Mouse (Mus musculus): Measurements from ENCODE around the gene Timmdc1.

Gene Timmdc1

GRCm38 (mm10) chr16:38467091-38467916 lies 55.2 kb downstream of the Timmdc1 start:
- in situ Hi-C loops (cut with MboI, MseI): no loop called here

- in situ Hi-C loops (cut with MboI, MseI): no loop called here
Observed at GRCm38 (mm10) chr16:38466089-38466488, 56.4 kb downstream of the Timmdc1 start.

- in situ Hi-C loops (cut with MboI, MseI): no loop called here
Observed at GRCm38 (mm10) chr16:38463305-38463704, 59.2 kb downstream of the Timmdc1 start.

- in situ Hi-C loops (cut with MboI, MseI): no loop called here
Observed at GRCm38 (mm10) chr16:38462161-38462560, 60.3 kb downstream of the Timmdc1 start.

- in situ Hi-C loops (cut with MboI, MseI): no loop called here
Observed at GRCm38 (mm10) chr16:38461749-38462148, 60.7 kb downstream of the Timmdc1 start.

- in situ Hi-C loops (cut with MboI, MseI): no loop called here
Observed at GRCm38 (mm10) chr16:38459990-38460389, 62.5 kb downstream of the Timmdc1 start.

- in situ Hi-C loops (cut with MboI, MseI): no loop called here
Observed at GRCm38 (mm10) chr16:38458600-38459280, 63.7 kb downstream of the Timmdc1 start.

GRCm38 (mm10) chr16:38456812-38457567 lies 65.5 kb downstream of the Timmdc1 start:
- in situ Hi-C loops (cut with MboI, MseI): no loop called here

GRCm38 (mm10) chr16:38455511-38456418 lies 66.7 kb downstream of the Timmdc1 start, which contains the start of gene Cd80:
Gene Cd80 (plus strand): TSS chr16:38455561.
- in situ Hi-C loops (cut with MboI, MseI): no loop called here

GRCm38 (mm10) chr16:38454533-38455254 lies 67.8 kb downstream of the Timmdc1 start:
- in situ Hi-C loops (cut with MboI, MseI): no loop called here

- in situ Hi-C loops (cut with MboI, MseI): no loop called here
Observed at GRCm38 (mm10) chr16:38453952-38454351, 68.5 kb downstream of the Timmdc1 start.

- in situ Hi-C loops (cut with MboI, MseI): no loop called here
Observed at GRCm38 (mm10) chr16:38453203-38453553, 69.3 kb downstream of the Timmdc1 start.

- in situ Hi-C loops (cut with MboI, MseI): no loop called here
Observed at GRCm38 (mm10) chr16:38452442-38453202, 69.8 kb downstream of the Timmdc1 start, which contains the start of gene Adprh. Gene Adprh (minus strand): TSS chr16:38452703.

GRCm38 (mm10) chr16:38451421-38452205 lies 70.8 kb downstream of the Timmdc1 start:
- in situ Hi-C loops (cut with MboI, MseI): no loop called here

- in situ Hi-C loops (cut with MboI, MseI): no loop called here
Observed at GRCm38 (mm10) chr16:38450707-38451106, 71.8 kb downstream of the Timmdc1 start.

- in situ Hi-C loops (cut with MboI, MseI): loop anchor here (5.0 to 25.0 kb wide), 2 partner anchors 34 to 614 kb away; no protein-coding TSS in a partner anchor
Observed at GRCm38 (mm10) chr16:38448458-38448857, 74.0 kb downstream of the Timmdc1 start.
